Mouse (Mus musculus): ENCODE data around the gene Etv5.

GRCm38 (mm10) chr16:22411764-22412163 is 27.8 kb downstream of the Etv5 start:
- TF ChIP-seq CTCF (IDR thresholded peaks at IDR 0.05; ENCODE audit: borderline replicate concordance, insufficient read depth, low read length) (no peak), POLR2A (IDR thresholded peaks at IDR 0.05; ENCODE audit: low read depth, low read length) (no peak)

Measured in embryonic fibroblast, embryonic 13.5 days (primary cell).